Mouse (Mus musculus): ENCODE results near the gene 1700109H08Rik. TPM values are rescaled to one million over a fixed set of nuclear protein-coding genes. Genes with fewer than 3 reads are reported as not detected.
"Not testable (repeated sequence)": the region's sequence is repeated elsewhere in the genome, so short reads cannot be mapped to it uniquely, and the experiment has no call there.

The 1700109H08Rik gene
- polyA plus RNA-seq (2012; rRNA removed): 1.5 and 1.7 TPM in 2 replicates

DNA sequence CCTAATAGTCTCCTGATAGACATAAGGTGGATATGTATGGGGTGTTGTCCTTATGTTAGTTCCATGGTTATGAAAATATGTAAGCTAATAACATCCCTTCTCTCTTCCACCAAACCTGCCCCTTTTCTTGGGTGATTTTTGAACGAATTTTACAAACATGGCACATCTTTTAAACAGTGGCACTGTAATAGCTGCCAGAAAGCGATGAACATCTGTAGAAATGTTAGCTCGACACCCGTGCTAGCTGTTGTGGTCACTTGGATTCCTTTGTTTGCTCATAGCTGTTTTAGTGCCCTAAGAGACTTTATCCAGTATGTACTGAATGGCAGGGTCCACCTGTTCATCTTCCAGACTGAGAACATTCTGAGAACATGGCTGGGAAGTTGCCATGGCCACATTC, at the start of gene 1700109H08Rik:
Gene 1700109H08Rik, plus strand, starts transcription at position 301 of the 400 bp plus-strand sequence.
- no peak for DNase-seq
- WGBS: 96% methylated on average over 4 of the region's 4 CpGs
- H3K36me3 ChIP-seq (ENCODE audit: control insufficient read depth, insufficient read depth, low read length): peaks cover 18% of the 10 kb centered on the region
- TF ChIP-seq POLR2A (IDR thresholded peaks at IDR 0.05; ENCODE audit: low read depth, low read length) (no peak), CTCF (conservative IDR thresholded peaks at IDR 0.05; ENCODE audit: insufficient read depth, insufficient read length, low read depth, low read length) (no peak)
- H3K4me3 ChIP-seq (ENCODE audit: insufficient read depth, low read depth, low read length): no peak within 1 kb of the TSS
- no peaks in the 10 kb centered on the region for H3K4me1 ChIP-seq (ENCODE audit: control insufficient read depth, insufficient read depth, low read length)
- H3K27me3 ChIP-seq (replicated peaks; ENCODE audit: control insufficient read depth, insufficient read depth, low read length): no peaks in the 10 kb centered on the region
- H3K27ac ChIP-seq (ENCODE audit: insufficient read depth, low read depth, low read length): no peak within 1 kb of the TSS

DNA sequence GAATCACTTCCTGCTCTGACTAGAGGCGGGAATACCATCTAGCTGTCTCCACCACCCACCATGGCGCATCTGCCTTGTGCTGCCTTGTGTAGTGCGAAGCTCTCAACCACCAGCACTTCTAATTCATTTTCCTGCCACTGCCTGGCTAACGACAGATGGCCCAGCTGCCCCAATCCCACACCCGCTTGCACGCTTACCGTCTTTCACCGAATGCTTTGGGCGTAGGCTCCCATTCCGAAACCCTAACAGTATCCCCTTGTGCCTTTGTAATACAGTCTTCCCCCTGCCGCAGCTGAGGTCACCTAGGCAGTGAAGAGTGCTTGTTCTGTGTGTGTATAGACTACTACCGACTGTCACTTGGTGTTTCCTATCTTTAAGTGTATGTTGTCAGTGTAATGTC, 49.6 kb upstream of the 1700109H08Rik start:
- TF ChIP-seq CTCF (conservative IDR thresholded peaks at IDR 0.05; ENCODE audit: insufficient read depth, insufficient read length, low read depth, low read length) (no peak), POLR2A (IDR thresholded peaks at IDR 0.05; ENCODE audit: low read depth, low read length) (no peak)

DNA sequence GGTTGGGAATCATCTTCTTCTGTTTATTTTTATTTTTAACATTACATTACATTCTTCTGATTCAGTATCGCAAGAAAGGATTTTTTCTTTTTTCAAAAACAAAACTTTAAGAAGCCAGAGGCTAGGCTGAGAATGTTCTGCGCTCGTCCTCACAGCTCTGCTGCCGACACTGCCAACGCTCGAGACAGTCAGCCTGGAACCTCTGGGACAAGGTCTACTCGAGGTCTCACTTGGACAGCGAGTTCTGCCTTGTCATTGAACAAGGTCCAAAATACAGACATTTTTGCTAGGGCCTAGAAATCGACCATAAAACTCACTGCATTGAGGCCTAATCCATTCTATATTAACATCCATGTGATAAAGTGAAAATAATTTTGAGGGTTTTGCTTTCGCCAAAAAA, 48.5 kb upstream of the 1700109H08Rik start:
- WGBS: 70% methylated on average over 10 of the region's 10 CpGs
- Histone ChIP-seq H3K36me3 (ENCODE audit: control insufficient read depth, insufficient read depth, low read length) (no peaks in the 10 kb centered on the region), H3K27me3 (replicated peaks; ENCODE audit: control insufficient read depth, insufficient read depth, low read length) (no peaks in the 10 kb centered on the region), H3K4me3 (ENCODE audit: insufficient read depth, low read depth, low read length) (no peak overlapping the region), H3K27ac (ENCODE audit: insufficient read depth, low read depth, low read length) (no peak overlapping the region), H3K4me1 (ENCODE audit: control insufficient read depth, insufficient read depth, low read length) (no peaks in the 10 kb centered on the region)
- peak; percentile 60 for DNase-seq
- TF ChIP-seq POLR2A (IDR thresholded peaks at IDR 0.05; ENCODE audit: low read depth, low read length): no peak
- TF ChIP-seq CTCF (conservative IDR thresholded peaks at IDR 0.05; ENCODE audit: insufficient read depth, insufficient read length, low read depth, low read length): no peak

More for the DNA sequence above, 49.6 kb upstream of the 1700109H08Rik start:
- H3K4me3 ChIP-seq (ENCODE audit: insufficient read depth, low read depth, low read length): no peak overlapping the region
- WGBS: 92% methylated on average over 12 of the region's 12 CpGs
- no peaks in the 10 kb centered on the region for H3K4me1 ChIP-seq (ENCODE audit: control insufficient read depth, insufficient read depth, low read length)
- no peak overlapping the region for H3K27ac ChIP-seq (ENCODE audit: insufficient read depth, low read depth, low read length)
- DNase-seq: no peak
- no peaks in the 10 kb centered on the region for H3K27me3 ChIP-seq (replicated peaks; ENCODE audit: control insufficient read depth, insufficient read depth, low read length)
- H3K36me3 ChIP-seq (ENCODE audit: control insufficient read depth, insufficient read depth, low read length): no peaks in the 10 kb centered on the region

DNA sequence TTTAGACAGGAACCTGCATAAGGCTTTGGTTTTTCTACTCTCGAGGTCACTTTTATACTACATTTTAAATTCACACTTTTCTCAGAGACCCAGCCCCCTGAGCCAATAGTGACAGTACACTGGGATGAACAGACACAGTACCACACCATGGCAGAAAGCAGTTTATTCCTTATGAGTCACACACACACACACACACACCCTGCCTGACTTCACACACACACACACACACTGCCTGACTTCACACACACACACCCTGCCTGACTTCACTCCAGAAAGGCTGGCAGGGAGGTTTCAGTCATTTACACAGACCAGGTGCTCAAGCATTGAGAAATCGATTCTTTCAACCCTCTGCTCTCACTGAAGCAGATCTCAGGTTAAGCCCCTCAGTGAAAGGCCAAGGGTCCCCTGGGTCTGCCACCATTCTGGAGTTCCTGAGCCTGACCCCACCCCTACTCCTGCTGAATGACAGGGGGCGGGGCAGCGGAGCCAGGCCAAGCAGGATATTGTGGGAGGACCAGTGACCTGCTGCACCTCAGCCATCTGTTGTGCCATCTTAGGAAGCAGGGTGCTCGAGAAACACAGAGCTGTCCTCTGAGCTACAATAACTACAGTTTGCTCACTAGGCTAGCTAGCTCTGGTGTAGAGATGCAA, 44.2 kb upstream of the 1700109H08Rik start:
- no peak overlapping the region for H3K27ac ChIP-seq (ENCODE audit: insufficient read depth, low read depth, low read length)
- no peaks in the 10 kb centered on the region for H3K4me1 ChIP-seq (ENCODE audit: control insufficient read depth, insufficient read depth, low read length)
- 38% methylated on average over 5 of the region's 5 CpGs for WGBS
- DNase-seq: no peak
- TF ChIP-seq POLR2A (IDR thresholded peaks at IDR 0.05; ENCODE audit: low read depth, low read length): no peak
- no peak for TF ChIP-seq CTCF (conservative IDR thresholded peaks at IDR 0.05; ENCODE audit: insufficient read depth, insufficient read length, low read depth, low read length)
- no peak overlapping the region for H3K4me3 ChIP-seq (ENCODE audit: insufficient read depth, low read depth, low read length)
- no peaks in the 10 kb centered on the region for H3K36me3 ChIP-seq (ENCODE audit: control insufficient read depth, insufficient read depth, low read length)
- H3K27me3 ChIP-seq (replicated peaks; ENCODE audit: control insufficient read depth, insufficient read depth, low read length): no peaks in the 10 kb centered on the region

DNA sequence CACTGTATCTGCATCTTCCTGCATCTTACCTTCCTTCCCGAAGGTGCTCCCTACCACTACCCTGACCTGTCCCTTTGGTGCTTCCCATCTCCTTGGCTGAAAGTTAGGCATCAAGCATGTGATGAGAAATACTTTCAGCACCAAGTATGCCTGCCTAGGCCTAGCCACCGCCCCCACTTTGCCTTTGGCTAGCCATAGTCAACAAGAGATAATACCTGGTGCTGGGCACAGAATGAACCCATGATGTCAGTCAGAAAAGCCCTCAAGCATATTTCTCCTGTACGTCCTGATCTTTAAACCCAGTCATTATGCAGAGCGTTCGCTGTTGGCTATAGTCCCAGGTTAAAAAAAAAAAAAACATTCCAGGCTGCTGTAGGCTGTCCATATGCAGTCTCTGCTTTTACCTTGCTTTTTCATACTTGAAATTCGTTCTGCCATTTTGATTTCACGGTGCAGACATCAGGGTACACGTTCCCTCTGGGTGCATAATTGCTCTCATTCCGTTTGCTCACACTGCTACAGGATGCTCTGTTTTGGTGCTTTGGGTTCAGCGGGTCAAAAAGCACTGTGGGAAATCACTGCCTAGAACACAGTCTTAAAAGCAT, 41.7 kb upstream of the 1700109H08Rik start:
- TF ChIP-seq POLR2A (IDR thresholded peaks at IDR 0.05; ENCODE audit: low read depth, low read length) (no peak), CTCF (conservative IDR thresholded peaks at IDR 0.05; ENCODE audit: insufficient read depth, insufficient read length, low read depth, low read length) (no peak)
- Histone ChIP-seq H3K4me3 (ENCODE audit: insufficient read depth, low read depth, low read length) (no peak overlapping the region), H3K36me3 (ENCODE audit: control insufficient read depth, insufficient read depth, low read length) (no peaks in the 10 kb centered on the region), H3K4me1 (ENCODE audit: control insufficient read depth, insufficient read depth, low read length) (no peaks in the 10 kb centered on the region), H3K27me3 (replicated peaks; ENCODE audit: control insufficient read depth, insufficient read depth, low read length) (no peaks in the 10 kb centered on the region), H3K27ac (ENCODE audit: insufficient read depth, low read depth, low read length) (no peak overlapping the region)
- DNase-seq: no peak
- 66% methylated on average over 10 of the region's 10 CpGs for WGBS

DNA sequence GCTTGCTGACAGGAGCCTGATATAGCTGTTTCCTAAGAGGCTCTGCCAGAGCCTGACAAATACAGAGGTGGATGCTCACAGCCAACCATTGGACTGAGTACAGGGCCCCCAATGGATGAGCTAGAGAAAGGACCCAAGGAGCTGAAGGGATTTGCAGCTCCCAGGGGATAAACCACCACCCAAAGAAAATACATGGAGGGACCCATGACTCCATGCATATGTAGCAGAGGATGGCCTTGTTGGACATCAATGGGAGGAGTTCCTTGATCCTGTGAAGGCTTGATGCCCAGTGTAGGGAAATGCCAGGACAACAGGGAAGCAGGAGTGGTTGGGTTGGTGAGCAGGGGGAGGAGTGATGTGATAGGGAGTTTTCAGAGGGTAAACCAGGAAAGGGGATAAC, 39.3 kb upstream of the 1700109H08Rik start:
- not testable (repeated sequence) for H3K27me3 ChIP-seq (replicated peaks; ENCODE audit: control insufficient read depth, insufficient read depth, low read length); H3K27ac ChIP-seq (ENCODE audit: insufficient read depth, low read depth, low read length); H3K4me3 ChIP-seq (ENCODE audit: insufficient read depth, low read depth, low read length); DNase-seq; H3K4me1 ChIP-seq (ENCODE audit: control insufficient read depth, insufficient read depth, low read length); H3K36me3 ChIP-seq (ENCODE audit: control insufficient read depth, insufficient read depth, low read length)

DNA sequence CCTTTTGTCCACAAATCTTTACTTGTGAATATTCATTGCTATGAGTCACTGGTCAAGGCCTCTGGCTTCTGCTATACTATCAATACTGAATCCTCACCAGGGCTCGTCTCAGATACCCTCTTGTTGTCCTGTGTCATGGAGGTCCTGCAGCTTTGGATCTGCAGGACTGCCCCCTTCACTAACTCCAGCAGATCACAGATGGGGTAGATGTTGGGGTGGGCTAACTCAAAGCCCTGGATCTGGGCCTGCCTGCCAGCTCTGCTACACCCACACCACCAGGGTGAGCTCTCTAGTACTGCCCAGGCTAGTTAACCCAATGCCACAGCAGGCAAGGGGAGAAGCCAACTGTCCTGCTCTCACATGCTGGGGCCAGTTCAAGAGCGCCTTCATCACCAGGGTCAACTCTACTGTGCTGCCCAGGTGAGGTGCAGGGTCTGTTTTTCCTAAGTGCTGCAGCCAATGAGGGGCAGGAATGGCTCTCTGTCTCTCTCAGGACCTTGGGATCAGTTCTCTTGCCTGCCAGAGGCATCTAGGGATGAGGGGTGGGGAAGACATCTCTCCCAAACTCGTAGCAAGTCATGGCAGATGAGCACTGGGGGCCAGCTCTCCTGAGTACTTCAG, 34.7 kb upstream of the 1700109H08Rik start:
- DNase-seq: no peak
- Histone ChIP-seq H3K36me3 (ENCODE audit: control insufficient read depth, insufficient read depth, low read length) (no peaks in the 10 kb centered on the region), H3K27ac (ENCODE audit: insufficient read depth, low read depth, low read length) (no peak overlapping the region), H3K4me3 (ENCODE audit: insufficient read depth, low read depth, low read length) (no peak overlapping the region), H3K4me1 (ENCODE audit: control insufficient read depth, insufficient read depth, low read length) (peaks cover 6% of the 10 kb centered on the region; the same call in 1 of the 2 replicates), H3K27me3 (replicated peaks; ENCODE audit: control insufficient read depth, insufficient read depth, low read length) (no peaks in the 10 kb centered on the region)
- TF ChIP-seq CTCF (conservative IDR thresholded peaks at IDR 0.05; ENCODE audit: insufficient read depth, insufficient read length, low read depth, low read length) (no peak), POLR2A (IDR thresholded peaks at IDR 0.05; ENCODE audit: low read depth, low read length) (no peak)
- WGBS: 87% methylated on average over 3 of the region's 3 CpGs

Data from kidney, adult 2 months (tissue).